Mouse (Mus musculus) T-helper 17 cell (primary cell): ENCODE measurements at regions not wholly inside any gene's neighbourhood (a gene's known extent, or its start where the extent isn't known, plus 50 kb on each side); places are given as distances from the start of the nearest gene placed in this dataset.

Experiments
- in situ Hi-C, 2 experiments: fragments of 300-600 bp; cut with MboI, MseI; formaldehyde crosslinking; loops; 1 replicate in 1 of 2; 2 replicates in 1 of 2; pipeline ENCODE4 v1.15.1; 2025; ENCODE audit warnings: high pct_unique_total_duplicates in 2 of 2

GRCm38 (mm10) chr4:62755237-62755900, 195.7 kb downstream of the Rgs3 start:
- in situ Hi-C loops = loop anchor here (5.0 kb wide), 2 partner anchors 58 to 193 kb away; no protein-coding TSS in a partner anchor

DNA sequence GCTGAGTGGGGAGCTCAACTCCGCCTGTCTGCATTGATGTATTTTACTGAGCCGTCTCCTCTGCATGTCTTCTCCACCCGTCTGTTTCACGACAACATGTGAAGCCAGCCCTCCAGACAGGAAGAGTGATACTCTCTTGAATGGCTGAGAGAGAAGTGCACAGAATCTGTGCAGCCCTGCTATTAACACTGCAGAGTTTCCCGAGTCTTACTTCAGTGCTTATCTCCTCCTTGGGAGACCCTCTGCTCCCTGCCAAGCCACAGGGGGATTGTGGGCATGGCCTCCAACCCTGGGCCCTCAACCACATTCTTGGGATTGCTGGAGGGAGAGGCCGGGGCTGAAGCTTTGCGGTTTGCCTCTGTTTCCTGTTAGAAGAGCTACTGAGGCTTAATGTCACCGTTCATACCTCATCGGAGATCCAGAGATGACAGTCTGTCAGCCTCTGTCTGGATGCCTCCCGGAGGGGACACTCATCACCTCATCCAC, 197.1 kb downstream of the Rgs3 start:
- in situ Hi-C loops = loop anchor here (5.0 kb wide), 2 partner anchors 59 to 194 kb away; no protein-coding TSS in a partner anchor

GRCm38 (mm10) chr4:62760748-62761604, 201.3 kb downstream of the Rgs3 start:
- in situ Hi-C loops = loop anchor here in 1 of 2 experiments (5.0 kb wide), 1 partner anchor 199 kb away; no protein-coding TSS in a partner anchor

GRCm38 (mm10) chr4:62761672-62762071, 202.0 kb downstream of the Rgs3 start:
- in situ Hi-C loops = loop anchor here in 1 of 2 experiments (5.0 kb wide), 1 partner anchor 199 kb away; no protein-coding TSS in a partner anchor

DNA sequence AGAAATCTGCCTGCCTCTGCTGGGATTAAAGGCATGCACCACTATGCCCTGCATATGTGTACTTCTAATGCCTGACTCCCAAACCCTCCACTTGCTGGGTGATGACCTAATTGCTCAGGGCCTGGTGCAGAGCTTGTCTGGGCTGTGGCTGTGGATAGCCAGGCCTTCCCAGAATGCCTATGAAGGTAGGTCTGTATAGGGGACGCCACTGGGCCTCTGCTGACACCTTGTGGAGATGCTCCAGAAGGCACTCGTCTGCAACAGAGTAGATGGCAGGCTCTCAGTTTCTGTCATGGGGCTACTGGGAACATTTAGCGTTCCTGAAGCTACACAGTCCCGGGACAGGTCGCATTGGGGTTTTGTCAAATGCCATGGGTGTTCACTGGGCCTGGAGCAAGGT, 201.4 kb upstream of the Zfp618 start:
- in situ Hi-C loops = loop anchor here in 1 of 2 experiments (5.0 kb wide), 1 partner anchor 202 kb away; no protein-coding TSS in a partner anchor

DNA sequence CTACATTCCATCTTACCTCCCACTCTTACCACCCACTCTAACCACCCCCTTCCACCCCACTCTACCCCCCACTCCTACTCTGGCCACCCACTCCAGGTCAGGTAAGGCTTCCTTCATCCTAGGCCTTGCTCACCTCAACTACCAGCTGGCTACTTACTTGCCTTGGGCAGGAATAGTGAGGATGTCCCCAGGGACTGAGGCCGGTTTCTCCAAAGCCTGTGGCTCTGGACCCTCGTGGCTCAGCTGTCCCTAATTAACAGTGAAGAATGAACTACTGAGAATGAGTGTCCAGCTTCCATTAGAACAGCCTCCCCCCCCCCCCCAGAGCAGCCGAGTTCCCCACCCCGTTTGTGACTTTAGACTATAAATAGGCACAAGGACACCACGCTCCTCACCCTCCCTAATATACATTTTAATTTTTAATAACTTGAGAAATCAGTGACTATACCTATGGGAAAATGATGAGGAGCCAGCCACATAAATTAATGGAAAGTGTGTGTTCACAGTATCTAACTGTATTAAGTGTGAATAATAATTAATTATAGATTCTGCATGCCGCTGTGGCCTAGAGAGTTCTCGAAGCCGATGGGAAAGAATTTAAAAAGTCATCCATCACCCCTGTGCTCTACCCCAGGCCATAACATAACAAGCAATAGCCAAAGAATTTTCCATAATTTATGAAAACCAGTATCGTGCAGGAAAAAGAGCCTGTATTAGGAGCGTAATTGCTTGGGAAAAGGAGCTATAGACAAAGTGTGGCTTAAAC, 195.7 kb upstream of the Zfp618 start:
- in situ Hi-C loops = loop anchor here in 1 of 2 experiments (5.0 kb wide), 1 partner anchor 72 kb away; no protein-coding TSS in a partner anchor

GRCm38 (mm10) chr4:62775005-62775609, 190.3 kb upstream of the Zfp618 start:
- in situ Hi-C loops = no loop called here

- in situ Hi-C loops = no loop called here
Measured at GRCm38 (mm10) chr4:62776881-62777280, 188.5 kb upstream of the Zfp618 start.

- in situ Hi-C loops = no loop called here
Measured at GRCm38 (mm10) chr4:62777436-62777835, 187.9 kb upstream of the Zfp618 start.

DNA sequence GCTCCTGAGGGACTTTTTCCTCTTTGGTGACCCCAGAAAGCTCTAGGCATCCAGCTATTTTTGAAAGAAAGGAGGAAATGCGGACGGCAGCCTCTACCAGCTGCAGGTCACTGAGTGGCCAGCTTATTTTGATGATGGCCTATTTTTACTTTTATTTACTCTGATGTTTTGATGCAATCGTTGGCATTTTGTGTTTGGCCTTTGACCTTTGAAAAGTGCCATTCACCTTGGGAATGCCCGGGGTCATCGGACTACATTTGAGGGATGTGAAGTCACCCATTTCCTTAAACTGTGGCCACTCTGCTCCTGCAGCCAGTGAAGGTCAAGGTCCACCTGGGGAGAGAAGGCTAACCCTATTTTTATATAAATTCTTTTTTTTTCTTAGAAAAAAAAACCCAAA, 186.8 kb upstream of the Zfp618 start:
- in situ Hi-C loops = no loop called here

DNA sequence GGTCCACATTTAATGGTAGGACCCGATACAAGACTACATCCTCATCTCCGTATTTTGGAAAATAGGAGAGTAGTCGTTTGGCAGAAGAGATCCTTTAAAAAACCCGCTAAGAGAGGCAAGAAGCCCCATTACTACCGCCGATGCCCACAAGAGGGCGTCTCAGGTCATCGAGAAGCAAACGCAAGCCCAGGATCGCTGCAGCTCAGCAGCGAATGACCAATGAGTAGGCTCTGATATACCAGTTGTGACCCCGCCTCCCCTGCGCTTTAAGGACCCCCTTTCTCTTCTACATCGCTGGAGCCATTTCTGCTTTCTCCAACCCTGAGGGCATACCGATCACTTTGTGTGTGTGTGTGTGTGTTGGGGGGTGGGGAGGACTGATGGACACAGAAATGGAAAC, 185.0 kb upstream of the Zfp618 start:
- in situ Hi-C loops = loop anchor here in 1 of 2 experiments (10.0 kb wide), 1 partner anchor 964 kb away; the partner anchor contains the start of gene Tnfsf15

- in situ Hi-C loops = loop anchor here in 1 of 2 experiments (10.0 kb wide), 1 partner anchor 964 kb away; the partner anchor contains the start of gene Tnfsf15
Measured at GRCm38 (mm10) chr4:62780837-62781236, 184.5 kb upstream of the Zfp618 start.

DNA sequence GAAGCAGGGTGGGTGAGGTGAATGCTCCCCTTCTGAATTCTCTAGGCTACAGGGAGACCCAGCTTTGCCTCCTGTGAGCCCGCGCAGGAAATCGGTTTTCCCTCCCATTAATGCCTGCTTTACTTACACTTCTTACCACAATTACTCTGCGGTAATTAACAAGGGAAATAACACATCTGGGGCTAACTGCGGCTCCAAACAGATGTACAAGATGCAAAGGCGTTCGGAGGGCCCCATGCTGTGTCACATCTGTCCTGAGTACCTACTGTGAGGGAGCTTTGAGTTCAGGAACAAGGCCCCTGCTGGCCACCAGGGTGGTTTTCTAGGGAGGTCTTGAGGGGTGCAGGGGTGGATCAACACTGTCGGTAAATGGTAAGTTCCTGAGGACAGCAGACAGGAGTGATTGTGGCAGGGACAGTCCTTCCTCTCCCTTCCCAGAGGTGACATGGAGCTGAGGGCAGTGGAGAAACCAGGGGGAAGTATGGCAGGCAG, 184.0 kb upstream of the Zfp618 start:
- in situ Hi-C loops = loop anchor here in 1 of 2 experiments (10.0 kb wide), 1 partner anchor 963 kb away; the partner anchor contains the start of gene Tnfsf15

DNA sequence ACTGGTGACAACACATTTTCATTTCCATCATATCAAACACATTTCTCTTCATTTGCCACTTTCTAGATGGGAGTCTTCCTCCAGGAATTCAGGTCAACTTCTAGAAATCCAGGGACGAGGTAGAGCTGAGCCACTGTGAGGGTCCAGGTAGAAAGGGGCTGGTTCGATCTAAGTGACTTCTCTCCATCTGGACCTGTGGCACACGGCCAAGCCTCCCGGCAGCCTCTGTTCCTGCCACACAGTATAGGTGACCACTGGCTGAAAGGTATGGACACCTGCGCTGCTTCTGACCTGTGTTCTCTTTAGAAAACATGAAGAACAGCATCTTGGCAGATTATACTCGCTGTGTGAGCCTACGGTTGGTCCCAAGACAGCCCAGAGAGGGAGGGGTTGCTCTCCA, 179.7 kb upstream of the Zfp618 start:
- in situ Hi-C loops = loop anchor here in 1 of 2 experiments (10.0 kb wide), 1 partner anchor 959 kb away; the partner anchor contains the start of gene Tnfsf15

DNA sequence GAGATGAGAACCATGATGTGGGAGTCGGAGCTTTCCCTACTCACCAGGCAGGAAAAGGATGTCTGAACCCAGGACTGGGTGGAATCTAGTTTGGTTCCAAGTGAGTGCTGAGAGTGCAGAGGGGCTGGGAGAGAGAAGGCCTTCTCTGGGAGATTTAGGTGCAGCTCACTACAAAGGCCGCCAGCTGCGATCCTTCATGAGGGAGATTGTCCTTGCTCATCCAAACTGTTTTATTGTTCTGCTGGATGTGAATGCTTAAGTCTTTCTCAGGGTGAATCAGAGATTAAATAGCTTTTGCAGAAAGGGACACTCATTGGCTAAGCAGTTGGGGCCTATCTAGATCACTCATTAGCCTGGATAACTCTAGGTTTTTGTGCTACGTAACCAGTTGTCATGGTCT, 175.7 kb upstream of the Zfp618 start:
- in situ Hi-C loops = loop anchor here in 1 of 2 experiments (10.0 kb wide), 1 partner anchor 955 kb away; the partner anchor contains the start of gene Tnfsf15

- in situ Hi-C loops = no loop called here
Measured at GRCm38 (mm10) chr4:62793582-62793981, 171.8 kb upstream of the Zfp618 start.

DNA sequence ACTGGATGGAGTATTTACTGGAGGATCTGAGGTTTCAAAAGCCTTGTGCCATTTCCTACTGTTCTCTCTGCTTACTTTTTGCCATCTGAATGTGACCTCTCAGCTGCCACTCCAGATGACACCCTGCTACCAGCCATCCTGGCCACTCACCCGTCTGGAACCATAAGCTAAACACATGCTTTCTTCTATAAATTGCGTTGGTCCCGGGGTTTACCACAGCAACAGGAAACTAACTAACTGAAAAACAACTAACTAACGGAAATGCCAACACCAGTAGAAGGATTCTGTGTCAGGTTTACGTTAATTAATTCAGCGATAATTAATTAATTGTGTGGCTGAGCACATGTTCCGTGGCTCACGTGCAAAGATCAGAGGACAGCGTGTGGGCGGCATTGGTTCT, 169.8 kb upstream of the Zfp618 start:
- in situ Hi-C loops = no loop called here

DNA sequence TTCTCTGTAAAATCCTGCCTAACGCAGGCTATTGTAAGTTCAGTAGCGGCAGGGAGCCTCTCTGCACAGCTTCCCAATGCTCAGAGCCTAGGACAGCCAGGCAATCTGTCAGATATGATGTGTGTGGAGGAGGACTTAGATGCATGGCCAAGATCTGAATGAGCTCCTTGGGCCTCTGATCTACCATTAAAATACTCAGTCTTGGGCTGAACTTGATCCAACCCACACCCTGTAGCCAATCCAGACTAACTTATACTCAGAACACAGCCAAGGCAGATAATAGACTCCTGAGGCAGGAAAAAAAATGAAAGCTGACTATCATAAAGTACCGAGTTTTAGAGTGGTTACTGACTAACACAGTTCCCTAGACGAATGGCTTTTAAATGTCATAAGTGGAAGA, 165.4 kb upstream of the Zfp618 start:
- in situ Hi-C loops = no loop called here

- in situ Hi-C loops = no loop called here
Measured at GRCm38 (mm10) chr4:62805841-62806240, 159.5 kb upstream of the Zfp618 start.

DNA sequence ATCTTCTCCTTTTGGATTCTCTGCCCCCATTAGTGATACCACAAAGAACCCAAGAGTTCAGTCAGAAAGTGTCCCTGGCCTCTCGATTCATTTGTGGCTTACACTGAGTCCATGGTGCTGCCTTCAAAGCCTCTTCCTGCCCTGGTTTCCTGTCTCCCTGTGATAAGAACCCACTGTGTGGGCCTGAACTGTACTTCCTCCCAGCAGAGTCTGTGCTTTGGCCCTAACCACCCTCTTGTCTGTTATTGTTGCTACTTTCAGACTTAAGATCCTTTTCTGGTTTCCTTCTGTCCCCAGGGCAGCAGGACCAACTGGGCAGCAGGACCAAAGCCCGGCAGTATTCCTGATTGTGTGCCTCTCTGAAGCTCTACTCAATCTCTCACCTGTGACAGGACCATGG, 158.6 kb upstream of the Zfp618 start:
- in situ Hi-C loops = no loop called here
